Mouse (Mus musculus) thymus, adult 2 months (tissue): ENCODE data around the gene Pard6b.

Experiments used
- CTCF ChIP-seq: fragments of 200-500 bp; IDR thresholded peaks from 2 replicates; pipeline ENCODE4 v1.5.1; 2012; ENCODE audit warnings: mild to moderate bottlenecking, control low read depth, low read length, moderate library complexity, borderline replicate concordance; ENCODE audit not compliant: control insufficient read depth, poor library complexity, insufficient read depth; ENCODE audit errors: extremely low read depth
- POLR2A ChIP-seq: fragments of 200-500 bp; IDR thresholded peaks from 2 replicates; pipeline ENCODE4 v1.6.1; 2012; ENCODE audit warnings: mild to moderate bottlenecking, low read length, control low read depth, moderate library complexity; ENCODE audit not compliant: control insufficient read depth, poor library complexity, insufficient read depth; ENCODE audit errors: extremely low read depth

GRCm38 (mm10) chr2:168045771-168046170 lies 35.0 kb upstream of the Pard6b start:
- TF ChIP-seq CTCF (no peak), POLR2A (no peak)
